Mouse (Mus musculus) kidney, adult 2 months (tissue): ENCODE measurements around the gene Gamt. TPM values are rescaled to one million over a fixed set of nuclear protein-coding genes. Genes with fewer than 3 reads are reported as not detected.

Experiments used
- DNase-seq: peaks from one replicate; pipeline ENCODE4 v3.0.0; 2021
- H3K27ac ChIP-seq: fragments of 200-500 bp; 2 replicates; pipeline ENCODE4 v1.5.1; 2012; ENCODE audit warnings: low read depth, low read length, control low read depth, inconsistent platforms; ENCODE audit not compliant: insufficient read depth
- H3K27me3 ChIP-seq: fragments of 200-500 bp; replicated peaks from 2 replicates; pipeline ENCODE4 v1.6.1; 2012; ENCODE audit warnings: mild to moderate bottlenecking, moderate library complexity, low read length, inconsistent platforms; ENCODE audit not compliant: control insufficient read depth, insufficient read depth
- H3K36me3 ChIP-seq: fragments of 200-500 bp; 2 replicates; pipeline ENCODE4 v1.6.1; 2012; ENCODE audit warnings: mild to moderate bottlenecking, moderate library complexity, low read length, inconsistent platforms; ENCODE audit not compliant: control insufficient read depth, insufficient read depth
- H3K4me1 ChIP-seq: fragments of 200-500 bp; 2 replicates; pipeline ENCODE4 v1.6.1; 2011; ENCODE audit warnings: low read length; ENCODE audit not compliant: control insufficient read depth, insufficient read depth
- H3K4me3 ChIP-seq: fragments of 200-500 bp; 2 replicates; pipeline ENCODE4 v1.5.1; 2011; ENCODE audit warnings: mild to moderate bottlenecking, low read depth, low read length, control low read depth; ENCODE audit not compliant: insufficient read depth
- CTCF ChIP-seq: fragments of 200-500 bp; conservative IDR thresholded peaks from 2 replicates; pipeline ENCODE4 v1.5.1; 2011; ENCODE audit warnings: low read depth, mild to moderate bottlenecking, control low read depth, low read length, moderate library complexity, mixed read lengths; ENCODE audit not compliant: insufficient read depth, insufficient read length
- POLR2A ChIP-seq: fragments of 200-500 bp; IDR thresholded peaks from one replicate; pipeline ENCODE4 v1.6.1; 2011; ENCODE audit warnings: low read depth, low read length, control low read depth
- WGBS: fragments of 180-500 bp; shearing (Covaris S2); methylation state at CpG from one replicate; pipeline ENCODE4 v1.1.7; 2018; 5-methylcytosine and 5-hydroxymethylcytosine counted together
- polyA plus RNA-seq: library from polyadenylated mRNA; depleted of rRNA; stranded (reverse); fragments of >200 nt; gene quantifications from 2 replicates; pipeline ENCODE4 v1.2.3, GENCODE M21; 2012

Gamt gene
- polyA plus RNA-seq, 1 experiment: 66.7 TPM

DNA sequence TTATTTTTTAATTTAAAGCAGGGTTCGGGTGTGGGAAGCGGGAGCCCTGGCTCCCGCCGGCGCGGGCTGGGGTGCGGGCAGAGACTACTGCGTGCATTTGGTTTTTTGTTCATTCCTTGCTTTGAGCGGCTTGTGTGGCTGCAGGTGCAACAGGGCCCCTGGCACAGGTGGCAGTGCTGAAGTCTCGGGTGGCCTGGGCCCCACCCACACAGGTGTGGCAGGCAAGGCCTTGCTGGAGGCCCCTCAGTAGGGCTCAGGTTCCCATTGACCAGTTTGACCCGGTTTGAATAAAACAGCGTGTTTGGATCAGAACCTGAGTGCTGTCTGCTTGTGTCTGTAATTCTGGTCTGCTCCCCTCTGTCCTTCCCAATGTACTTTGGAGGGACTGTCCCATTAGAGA, 27.3 kb upstream of the Gamt start:
- H3K27me3 ChIP-seq: no peaks in the 10 kb centered on the region
- TF ChIP-seq CTCF (no peak), POLR2A (no peak)
- H3K27ac ChIP-seq: no peak overlapping the region
- peaks cover 11% of the 10 kb centered on the region for H3K36me3 ChIP-seq
- DNase-seq: no peak
- H3K4me3 ChIP-seq: no peak overlapping the region
- H3K4me1 ChIP-seq: peaks cover under 1% of the 10 kb centered on the region; the same call in 1 of the 2 replicates
- WGBS: 91% methylated on average over 12 of the region's 12 CpGs

- H3K36me3 ChIP-seq: peaks cover 11% of the 10 kb centered on the region
- no peak overlapping the region for H3K4me3 ChIP-seq
- TF ChIP-seq CTCF (no peak), POLR2A (no peak)
- H3K27me3 ChIP-seq: no peaks in the 10 kb centered on the region
- 66% methylated on average over 12 of the region's 15 CpGs for WGBS
- H3K27ac ChIP-seq: no peak overlapping the region
- peaks cover 22% of the 10 kb centered on the region for H3K4me1 ChIP-seq
- DNase-seq: no peak
Measured at GRCm38 (mm10) chr10:80285222-80286070, 24.6 kb upstream of the Gamt start.

DNA sequence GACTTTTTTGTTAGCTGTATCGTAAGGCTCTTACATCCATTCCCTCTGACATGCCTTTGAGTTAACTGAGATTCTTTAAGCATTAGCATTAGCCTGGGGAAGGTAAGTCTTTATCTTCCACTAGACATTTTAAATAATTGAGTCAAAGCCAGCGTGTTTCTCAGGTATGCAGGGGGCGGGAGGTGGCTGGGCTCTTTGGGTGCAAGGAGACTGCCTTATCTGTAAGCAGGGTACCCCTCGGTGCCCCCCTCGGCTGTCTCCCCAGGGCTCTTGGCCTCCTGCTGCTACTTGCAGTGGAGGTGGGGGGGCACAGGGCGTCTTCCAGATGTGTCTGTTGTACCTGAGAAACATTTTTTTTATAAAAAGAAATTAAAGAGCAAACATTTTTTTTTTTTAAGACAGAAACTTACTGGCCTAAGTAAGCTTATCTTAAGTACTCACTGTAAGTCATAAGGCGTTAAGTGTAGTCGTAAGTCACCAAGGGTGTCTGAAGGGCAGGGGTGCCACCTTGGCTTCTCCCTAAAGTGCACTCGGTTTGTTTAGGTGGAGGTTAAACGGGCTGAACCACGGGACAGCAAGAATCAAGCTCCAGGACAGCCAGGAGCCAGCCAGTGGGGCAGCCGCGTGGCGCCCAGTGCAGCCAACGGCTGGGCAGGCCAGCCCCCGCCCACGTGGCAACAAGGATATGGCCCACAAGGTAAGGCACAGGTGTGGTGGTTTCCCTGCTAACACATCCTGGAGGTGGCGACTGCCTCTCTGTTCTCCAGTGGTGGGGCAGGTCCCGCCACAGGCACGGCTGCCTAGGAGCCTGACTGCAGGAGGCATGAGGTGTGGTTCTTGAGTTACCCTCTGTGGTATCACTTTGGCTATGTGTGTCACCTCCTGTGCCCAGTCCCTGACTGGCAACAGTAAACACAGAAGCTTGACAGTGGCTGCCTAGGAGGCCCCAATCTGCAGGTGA, 21.9 kb upstream of the Gamt start:
- Histone ChIP-seq H3K36me3 (peaks cover 12% of the 10 kb centered on the region), H3K27me3 (no peaks in the 10 kb centered on the region), H3K27ac (peak overlapping the region; percentile 98), H3K4me3 (no peak overlapping the region), H3K4me1 (peaks cover 22% of the 10 kb centered on the region)
- TF ChIP-seq POLR2A (no peak), CTCF (no peak)
- DNase-seq: peak; percentile 40
- WGBS: 56% methylated on average over 20 of the region's 20 CpGs

DNA sequence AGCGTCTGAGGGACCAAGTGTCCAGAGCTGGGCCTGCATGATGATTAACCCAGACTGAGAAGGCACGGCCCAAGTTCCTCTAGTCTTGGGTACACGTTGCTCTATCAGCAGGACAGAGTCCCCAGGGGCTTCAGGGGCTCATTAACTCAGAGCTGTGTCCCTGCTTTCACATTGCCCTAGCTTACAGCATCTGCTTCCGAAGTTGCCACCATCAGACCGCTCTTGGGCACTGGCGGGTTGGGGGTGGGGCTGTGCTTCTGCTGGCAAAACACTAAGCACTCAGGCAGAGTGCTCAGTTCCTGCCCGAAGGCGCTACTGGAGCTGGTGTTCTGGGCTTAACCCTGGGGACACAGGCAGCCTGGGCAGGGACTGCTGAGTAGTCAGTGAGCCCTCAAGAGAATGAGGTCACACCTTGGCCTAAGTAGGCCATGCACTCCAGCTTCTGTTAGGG, 21.1 kb upstream of the Gamt start:
- peak; percentile 83 for DNase-seq
- 26% methylated on average over 8 of the region's 8 CpGs for WGBS
- H3K27ac ChIP-seq: peak overlapping the region; percentile 98

DNA sequence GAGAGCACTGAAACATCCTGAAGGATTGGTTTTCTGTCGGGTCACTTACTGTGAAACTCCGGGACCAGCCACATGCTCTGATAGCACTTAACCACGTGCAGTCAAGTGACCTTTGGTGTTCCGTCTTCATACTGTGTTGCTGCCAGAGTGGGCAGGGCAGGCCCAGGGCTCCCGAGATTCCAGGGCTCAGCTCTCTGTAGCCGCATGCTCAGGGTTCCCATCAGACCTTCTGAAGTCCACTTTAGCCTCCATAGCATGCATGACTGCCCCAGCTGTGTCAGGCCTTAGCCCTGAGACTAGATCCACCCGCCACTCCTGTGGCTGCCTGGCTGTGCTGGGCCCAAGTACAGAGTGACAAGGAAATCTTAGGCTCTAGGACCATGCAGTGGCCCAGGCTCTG, 20.5 kb upstream of the Gamt start:
- no peak for TF ChIP-seq CTCF
- 24% methylated on average over 7 of the region's 7 CpGs for WGBS
- Histone ChIP-seq H3K36me3 (peaks cover 11% of the 10 kb centered on the region), H3K27ac (peak overlapping the region; percentile 98), H3K27me3 (no peaks in the 10 kb centered on the region), H3K4me3 (no peak overlapping the region), H3K4me1 (peaks cover 22% of the 10 kb centered on the region)
- peak; percentile 96 for DNase-seq

More for the DNA sequence above, 21.1 kb upstream of the Gamt start:
- peaks cover 22% of the 10 kb centered on the region for H3K4me1 ChIP-seq
- H3K4me3 ChIP-seq: no peak overlapping the region
- peaks cover 12% of the 10 kb centered on the region for H3K36me3 ChIP-seq
- H3K27me3 ChIP-seq: no peaks in the 10 kb centered on the region
- TF ChIP-seq CTCF (no peak), POLR2A (no peak)

GRCm38 (mm10) chr10:80279273-80279672, 18.5 kb upstream of the Gamt start:
- WGBS: 66% methylated on average over 12 of the region's 12 CpGs
- Histone ChIP-seq H3K27ac (no peak overlapping the region), H3K4me3 (no peak overlapping the region), H3K36me3 (peaks cover 4% of the 10 kb centered on the region; the same call in 1 of the 2 replicates), H3K4me1 (peaks cover 22% of the 10 kb centered on the region), H3K27me3 (no peaks in the 10 kb centered on the region)
- TF ChIP-seq CTCF: no peak
- TF ChIP-seq POLR2A: no peak
- DNase-seq: no peak

- H3K4me1 ChIP-seq: peaks cover 22% of the 10 kb centered on the region
- H3K27me3 ChIP-seq: no peaks in the 10 kb centered on the region
- no peak for TF ChIP-seq CTCF
- TF ChIP-seq POLR2A: no peak
- peaks cover 3% of the 10 kb centered on the region; the same call in 1 of the 2 replicates for H3K36me3 ChIP-seq
- WGBS: 87% methylated on average over 9 of the region's 9 CpGs
- DNase-seq: no peak
- no peak overlapping the region for H3K27ac ChIP-seq
- H3K4me3 ChIP-seq: no peak overlapping the region
Measured at GRCm38 (mm10) chr10:80278390-80278789, 17.6 kb upstream of the Gamt start.
